Mouse (Mus musculus) urinary bladder, adult 2 months (tissue): ENCODE results near the gene Ddit4l. TPM values are rescaled to one million over a fixed set of nuclear protein-coding genes. Genes with fewer than 3 reads are reported as not detected.
"Not testable (repeated sequence)": the region's sequence is repeated elsewhere in the genome, so short reads cannot be mapped to it uniquely, and the experiment has no call there.

Experiments
- DNase-seq: peaks from one replicate; pipeline ENCODE4 v3.0.0; 2022; ENCODE audit warnings: low spot score
- polyA plus RNA-seq: library from polyadenylated mRNA; depleted of rRNA; stranded (reverse); fragments of >200 nt; gene quantifications from 2 replicates; pipeline ENCODE4 v1.2.3, GENCODE M21; 2012; rRNA removed

Ddit4l gene
- polyA plus RNA-seq, 1 experiment = 2.8 TPM

GRCm38 (mm10) chr3:137647427-137648100, 26.2 kb downstream of the Ddit4l start:
- DNase-seq = no peak

- no peak for DNase-seq
Measured at GRCm38 (mm10) chr3:137649112-137649511, 27.7 kb downstream of the Ddit4l start.

DNA sequence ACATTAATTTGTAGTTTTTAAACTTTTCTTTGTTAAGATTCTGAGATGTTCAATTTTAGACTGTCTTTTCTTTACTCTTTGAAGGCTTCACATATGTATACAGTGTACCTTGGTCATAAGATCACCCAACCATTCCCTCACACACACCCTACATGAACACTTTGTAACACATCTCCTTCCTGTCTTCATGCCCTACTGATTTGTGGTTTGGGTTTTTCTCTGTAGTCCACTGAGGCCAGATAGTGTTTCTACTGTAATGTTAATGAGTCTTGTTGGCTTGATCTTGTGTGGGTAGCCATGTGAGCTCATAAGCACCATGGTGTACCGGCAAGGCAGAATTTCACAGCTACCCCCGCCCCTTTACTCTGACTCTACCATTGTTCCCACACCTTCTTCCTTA, 31.4 kb downstream of the Ddit4l start:
- no peak for DNase-seq

DNA sequence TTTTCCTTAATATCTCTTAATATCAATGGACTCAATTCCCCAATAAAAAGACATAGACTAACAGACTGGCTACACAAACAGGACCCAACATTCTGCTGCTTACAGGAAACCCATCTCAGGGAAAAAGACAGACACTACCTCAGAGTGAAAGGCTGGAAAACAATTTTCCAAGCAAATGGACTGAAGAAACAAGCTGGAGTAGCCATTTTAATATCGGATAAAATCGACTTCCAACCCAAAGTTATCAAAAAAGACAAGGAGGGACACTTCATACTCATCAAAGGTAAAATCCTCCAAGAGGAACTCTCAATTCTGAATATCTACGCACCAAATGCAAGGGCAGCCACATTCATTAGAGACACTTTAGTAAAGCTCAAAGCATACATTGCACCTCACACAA, 49.8 kb downstream of the Ddit4l start, which contains the start of gene Gm21962:
Gene Gm21962 (plus strand): TSS at position 301 of the 400 bp plus-strand sequence.
- DNase-seq = not testable (repeated sequence)

Other genes with a start within 250 kb of the Ddit4l start
- gene Gm21962, start 49.9 kb downstream of the Ddit4l start, polyA plus RNA-seq = not detected in 2 replicates
- 505 and 565 TPM in 2 replicates for gene H2afz, start 242.9 kb downstream of the Ddit4l start, polyA plus RNA-seq
- 7.9 and 8.8 TPM in 2 replicates for gene Dnajb14, start 246.1 kb downstream of the Ddit4l start, polyA plus RNA-seq